Mouse (Mus musculus) heart, postnatal 36 days (tissue): Measurements from ENCODE around the gene Kif5a. TPM values are rescaled to one million over a fixed set of nuclear protein-coding genes. Genes with fewer than 3 reads are reported as not detected.

Source experiments
- DNase-seq, 2 experiments: peaks; one replicate each; pipeline ENCODE4 v3.0.0; 2021 to 2022
- intact Hi-C: fragments of 180-260 bp; cut with DNase I; formaldehyde crosslinking; loops from one replicate; pipeline ENCODE4 v1.15.1; 2025
- total RNA-seq, 2 experiments: library from RNA; stranded (reverse); gene quantifications; 2 replicates each; pipeline ENCODE4 v1.2.3; 2021

Gene Kif5a
- total RNA-seq, 2 experiments from 2014 or later = 0.41 to 0.92 TPM

DNA sequence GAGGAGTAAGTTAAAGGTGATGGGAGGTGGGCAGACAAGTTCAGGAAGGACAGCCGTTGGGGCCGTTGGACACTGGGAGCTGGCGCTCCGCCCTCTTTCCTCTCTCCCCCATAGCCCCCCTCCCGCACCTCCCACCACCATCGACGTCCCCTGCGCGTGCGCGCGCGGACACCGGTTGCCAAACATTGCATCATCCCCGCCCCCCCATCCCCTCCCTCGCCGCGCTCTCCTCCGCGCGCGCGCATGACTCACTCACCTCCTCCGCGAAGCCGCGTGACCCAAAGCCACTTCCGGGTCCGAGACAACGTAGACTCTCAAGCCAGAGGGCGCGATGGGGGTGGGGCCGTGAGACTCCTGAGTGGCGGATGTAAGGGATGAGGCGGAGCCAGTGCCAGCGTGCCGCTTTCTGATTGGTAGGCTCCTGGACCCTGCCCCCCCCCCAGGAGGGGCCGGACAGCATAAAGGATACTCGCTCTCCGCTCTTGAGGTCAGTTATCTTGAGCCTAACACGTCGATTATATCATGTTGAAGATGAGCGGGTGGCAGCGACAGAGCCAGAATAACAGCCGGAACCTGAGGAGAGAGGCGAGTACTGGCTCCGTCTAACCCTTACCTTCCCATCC, 27.3 kb upstream of the Kif5a start:
- intact Hi-C loops = loop anchor here (5.0 kb wide), 1 partner anchor 802 kb away; the partner anchor contains the start of gene Baz2a
- DNase-seq = peak; percentile 99

DNA sequence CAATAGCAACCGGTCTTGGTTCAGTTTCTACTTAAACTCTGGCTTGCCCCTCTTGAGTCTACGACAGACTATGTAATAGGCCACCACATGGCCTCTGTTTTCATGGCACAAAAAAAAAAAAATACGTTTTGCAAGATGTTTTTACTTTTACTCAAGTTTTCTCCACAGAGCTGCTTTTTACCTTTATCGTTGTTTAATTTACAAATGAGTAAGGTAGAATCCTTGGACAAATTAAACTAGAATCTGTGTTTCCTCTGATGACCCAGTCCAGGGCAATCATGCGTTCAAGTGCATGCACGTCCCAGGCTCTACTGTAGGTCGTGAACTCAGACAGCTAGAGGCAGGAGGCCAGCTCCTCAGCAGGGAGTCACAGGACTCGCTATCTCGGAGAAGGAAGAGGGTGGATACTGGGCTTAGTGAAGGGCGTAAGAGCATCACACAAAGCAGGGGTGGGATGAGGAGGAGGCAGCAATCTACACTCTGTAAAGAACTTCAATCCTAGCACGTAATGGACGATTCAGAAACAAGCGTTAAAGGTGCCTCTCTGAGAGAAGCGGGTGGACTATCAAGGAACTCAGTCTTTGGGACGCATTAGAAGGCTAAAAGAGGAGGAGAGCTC, 26.5 kb upstream of the Kif5a start:
- intact Hi-C loops = loop anchor here (5.0 kb wide), 2 partner anchors 378 to 803 kb away; partner anchors contain the start of genes Baz2a, Nab2 and Nemp1
- peak; percentile 66 to 75 for DNase-seq

DNA sequence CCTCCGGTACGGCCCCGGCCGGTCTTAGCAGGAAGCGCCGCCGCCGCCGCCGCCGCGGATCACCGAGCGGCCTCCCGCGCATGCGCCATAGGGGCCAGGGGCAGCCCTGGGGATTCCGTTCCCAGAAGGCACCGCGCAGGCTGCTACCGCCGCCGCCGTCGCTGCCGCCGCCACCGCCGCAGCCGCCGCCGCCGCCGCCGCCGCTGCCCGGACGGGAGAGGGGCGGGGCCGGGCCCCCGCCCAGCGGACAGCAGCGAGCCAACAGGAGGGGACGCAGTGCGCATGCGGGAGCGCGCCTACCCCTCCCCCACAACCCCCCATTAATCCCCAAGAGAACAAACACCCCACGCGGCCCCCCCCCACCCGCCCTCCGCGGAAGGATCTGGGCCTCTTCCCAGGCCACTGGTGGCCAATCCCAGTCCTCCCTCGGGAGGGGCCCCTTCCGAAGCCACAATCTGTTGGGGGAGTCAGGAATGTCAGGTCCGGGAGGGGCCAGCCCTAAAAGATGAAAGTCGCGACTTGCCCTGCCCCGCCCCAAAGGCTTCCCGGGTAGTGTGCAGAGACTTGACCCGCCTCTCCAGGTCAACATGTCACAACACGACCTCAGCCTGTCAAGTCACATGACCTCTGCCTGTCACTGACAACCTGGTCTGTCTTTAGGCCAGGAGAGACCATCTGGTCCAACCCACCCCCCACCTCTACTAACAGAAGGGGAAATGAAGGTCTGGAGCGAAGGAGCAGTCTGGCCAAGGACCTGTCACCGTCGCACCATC, 25.8 kb upstream of the Kif5a start, which contains the start of gene Mbd6:
Gene Mbd6, minus strand, starts transcription at position 219 of the 773 bp plus-strand sequence.
- peak; percentile 89 to 92 for DNase-seq
- intact Hi-C loops = loop anchor here (5.0 kb wide), 1 partner anchor 378 kb away; the partner anchor contains the start of genes Nab2 and Nemp1

DNA sequence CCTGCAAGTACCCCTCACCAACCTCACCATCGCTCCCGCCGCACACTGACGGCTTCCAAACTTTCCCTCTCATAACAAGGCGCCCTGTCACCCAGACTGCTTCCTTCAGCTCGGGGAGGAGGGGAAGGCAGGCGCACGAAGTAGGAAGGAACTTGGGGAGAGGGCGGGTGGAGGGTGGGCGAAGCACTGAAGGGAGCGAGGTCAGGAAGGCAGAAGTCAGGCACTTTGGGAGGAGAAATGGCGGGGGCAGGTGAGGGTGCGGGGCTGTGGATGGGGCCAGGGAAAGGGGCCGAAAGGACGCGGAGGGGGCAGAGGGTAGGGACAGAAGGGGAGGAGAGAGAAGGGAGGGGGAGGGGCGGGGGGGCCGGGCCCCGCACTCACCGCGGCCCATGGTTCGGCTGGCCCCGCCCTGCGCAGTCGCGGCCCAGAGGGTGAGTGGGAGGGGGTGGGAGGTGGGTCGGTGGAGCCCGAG, 25.2 kb upstream of the Kif5a start:
- peak in 1 of 2 experiments; percentile 62 for DNase-seq
- intact Hi-C loops = loop anchor here (5.0 kb wide), 1 partner anchor 379 kb away; the partner anchor contains the start of genes Nab2 and Nemp1

DNA sequence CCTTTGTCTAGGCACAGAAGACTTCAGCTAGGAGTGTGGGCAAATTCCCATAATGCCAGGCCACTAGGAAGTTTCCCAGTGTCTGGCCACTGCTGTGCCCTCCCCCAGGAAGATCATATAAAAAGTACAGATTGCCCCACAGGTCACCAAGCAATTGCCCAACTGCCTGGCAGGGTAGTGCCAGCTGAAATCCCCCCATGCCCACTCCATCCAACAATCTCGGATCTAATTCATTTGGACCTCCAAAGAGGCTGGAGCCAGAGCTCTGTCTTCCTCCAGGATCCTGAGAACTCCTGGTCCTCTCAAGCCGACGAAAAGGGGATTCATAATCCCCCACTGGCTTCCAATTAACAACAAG, 24.8 kb upstream of the Kif5a start:
- no peak for DNase-seq
- intact Hi-C loops = loop anchor here (1.0 to 5.0 kb wide), 2 partner anchors 20 to 379 kb away; partner anchors contain the start of genes Nab2 and Nemp1

DNA sequence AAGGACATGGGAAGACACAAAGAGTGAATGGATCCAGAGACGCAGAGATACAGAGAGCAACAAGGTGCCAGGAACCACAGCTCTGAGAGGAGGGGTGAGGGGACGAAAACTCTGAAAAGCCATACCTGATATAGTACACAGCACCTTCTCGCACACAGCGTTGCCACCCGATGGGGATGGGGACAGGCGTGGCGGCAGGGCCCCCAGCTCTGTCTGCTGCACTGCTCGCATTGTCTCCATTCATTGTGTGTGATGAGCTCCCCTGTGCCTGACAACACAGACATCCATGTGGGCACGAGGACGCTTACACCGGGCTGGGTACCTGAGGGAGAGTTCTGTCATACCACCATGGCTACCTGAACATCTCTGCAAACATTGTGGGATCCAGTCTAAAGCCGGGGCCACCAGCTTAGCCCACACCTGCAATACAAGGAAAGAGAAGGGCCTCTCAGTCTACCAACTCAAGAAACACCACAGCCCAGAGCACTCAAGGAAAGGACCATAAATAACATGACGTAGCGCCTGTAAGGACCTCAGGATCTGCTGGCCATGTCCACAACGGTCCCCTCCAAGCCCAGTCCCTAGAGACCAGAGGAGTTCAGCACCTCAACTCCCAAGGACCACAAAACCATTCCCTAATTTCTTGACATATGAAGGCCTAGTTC, 24.3 kb upstream of the Kif5a start:
- intact Hi-C loops = loop anchor here (1.0 to 5.0 kb wide), 2 partner anchors 19 to 380 kb away; partner anchors contain the start of genes Nab2 and Nemp1

DNA sequence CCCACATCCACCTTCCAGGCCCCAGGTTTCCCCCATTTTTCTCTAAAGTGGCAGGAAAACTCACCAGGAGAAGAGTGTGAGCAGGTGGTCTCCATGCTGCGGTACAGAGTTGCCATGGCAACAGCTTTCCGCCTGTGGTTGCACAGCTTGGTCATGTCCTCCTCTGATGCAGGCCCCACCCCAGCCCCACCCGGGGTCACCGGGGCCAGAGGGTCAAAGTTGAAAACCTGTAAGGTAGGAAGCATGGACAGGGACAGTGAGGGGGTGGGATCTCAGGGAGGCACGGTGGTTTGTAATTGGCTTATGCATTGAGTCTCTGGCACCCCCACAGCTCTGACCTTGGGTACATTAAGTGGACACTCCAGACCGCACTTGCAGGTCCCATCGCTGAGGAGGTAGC, 23.6 kb upstream of the Kif5a start:
- DNase-seq = no peak
- intact Hi-C loops = loop anchor here (1.0 to 5.0 kb wide), 2 partner anchors 18 to 381 kb away; partner anchors contain the start of genes Nab2 and Nemp1

More for the DNA sequence above, 24.3 kb upstream of the Kif5a start:
- no peak for DNase-seq

DNA sequence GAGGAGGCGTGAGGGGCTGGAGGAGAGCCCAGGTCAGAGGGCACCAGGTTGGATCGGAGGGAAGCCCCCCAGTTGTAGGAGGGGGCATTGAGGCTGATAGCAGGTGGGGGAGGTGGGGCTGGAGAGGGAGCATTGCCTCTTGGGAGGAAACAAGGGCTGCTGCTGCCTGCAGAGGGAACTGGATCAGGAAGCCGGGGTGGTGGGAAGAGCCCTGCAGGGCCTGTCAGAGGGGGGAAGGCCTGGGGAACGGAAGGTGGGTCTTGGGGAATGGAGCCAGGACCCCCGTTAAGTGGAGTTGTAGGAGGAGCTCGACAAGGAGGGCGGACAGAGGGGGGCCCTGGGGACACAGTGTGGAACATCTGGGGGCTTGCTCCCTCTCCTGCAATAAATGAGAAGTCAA, 23.0 kb upstream of the Kif5a start:
- intact Hi-C loops = loop anchor here (5.0 kb wide), 1 partner anchor 381 kb away; the partner anchor contains the start of genes Nab2 and Nemp1
- no peak for DNase-seq

DNA sequence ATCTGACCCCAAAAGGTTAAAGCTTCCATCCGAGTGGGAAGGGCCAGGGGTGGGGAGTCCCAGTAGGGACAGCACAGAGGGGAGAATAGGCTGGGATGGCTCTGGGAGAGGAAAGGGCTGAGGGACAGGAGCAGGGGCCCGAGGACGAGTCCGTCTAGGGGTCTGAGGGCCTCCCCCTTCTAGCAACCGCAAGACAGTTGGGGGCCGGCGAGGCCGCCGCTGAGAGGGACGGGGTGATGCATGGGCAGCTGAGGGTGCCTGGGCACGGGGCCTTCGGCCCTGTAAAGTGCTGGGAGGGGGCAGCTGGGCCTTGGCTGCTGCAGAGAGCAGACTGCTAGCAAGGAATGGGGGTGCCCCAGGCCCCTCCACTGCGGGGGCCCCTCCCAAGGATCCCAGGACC, 22.5 kb upstream of the Kif5a start:
- intact Hi-C loops = loop anchor here (5.0 kb wide), 1 partner anchor 382 kb away; the partner anchor contains the start of genes Nab2 and Nemp1
- no peak for DNase-seq

DNA sequence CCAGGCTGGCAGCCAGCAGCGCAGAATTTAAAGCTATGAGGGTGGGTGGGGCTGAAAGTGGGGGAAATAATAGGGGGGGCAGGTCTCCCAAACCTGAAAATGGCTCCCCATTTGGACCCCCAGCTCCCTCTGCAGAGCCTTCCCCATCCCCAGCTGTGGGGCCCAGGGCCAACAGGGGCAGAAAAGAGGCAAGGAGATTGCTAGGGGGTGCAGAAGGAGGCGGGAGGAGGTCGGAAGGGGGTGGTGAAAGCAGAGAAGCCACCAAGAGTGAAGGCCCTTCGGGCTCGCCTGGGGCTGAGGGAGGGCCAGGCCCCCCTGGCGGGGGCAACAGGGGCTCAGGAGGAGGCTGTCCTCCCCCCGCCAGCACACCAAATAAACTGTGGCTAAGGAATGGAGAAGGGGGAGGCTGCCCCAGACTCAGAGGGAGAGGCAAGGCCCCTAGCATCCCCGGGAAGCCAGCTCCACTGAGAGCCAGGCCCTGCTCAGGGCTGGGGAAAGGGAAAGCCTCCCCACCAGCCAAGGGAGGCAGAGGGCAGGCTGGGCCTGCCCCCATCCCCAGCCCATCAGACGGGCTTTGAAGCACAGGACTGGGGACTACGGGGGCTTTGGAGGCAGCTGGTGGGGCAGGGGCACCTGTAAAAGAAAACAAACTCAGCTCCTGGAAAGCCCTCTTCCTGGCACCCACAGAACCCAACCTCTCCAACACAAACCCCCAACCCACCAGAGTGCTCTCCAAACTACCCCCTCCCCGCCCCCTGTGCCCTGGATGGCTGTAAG, 21.8 kb upstream of the Kif5a start:
- intact Hi-C loops = loop anchor here (5.0 kb wide), 1 partner anchor 382 kb away; the partner anchor contains the start of genes Nab2 and Nemp1
- no peak for DNase-seq

DNA sequence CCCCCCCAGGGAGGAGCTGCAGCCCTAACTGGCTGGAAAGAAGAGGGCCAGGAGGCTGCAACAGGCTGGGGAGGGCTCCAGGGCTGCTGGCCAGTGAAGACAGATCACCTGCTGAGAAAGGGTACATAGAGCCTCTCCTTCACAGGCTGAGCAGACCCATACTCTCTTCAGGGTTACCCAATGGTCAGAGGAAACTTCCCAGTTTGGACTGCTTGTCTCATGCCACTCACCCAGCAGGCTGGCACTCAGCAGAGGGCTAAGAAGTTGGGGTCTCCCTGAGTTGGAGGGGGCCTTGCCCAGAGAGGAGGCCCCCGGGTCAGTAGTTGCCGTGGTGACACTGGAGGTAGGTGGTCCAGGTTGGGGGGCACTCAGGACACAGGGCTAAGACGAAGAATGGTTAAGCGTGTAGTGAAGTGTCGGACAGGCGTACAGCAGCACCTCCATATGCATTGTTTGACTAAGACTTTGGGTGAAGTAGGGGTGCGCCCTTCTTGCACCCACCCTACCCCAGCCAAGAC, 21.0 kb upstream of the Kif5a start:
- no peak for DNase-seq
- intact Hi-C loops = no loop called here

DNA sequence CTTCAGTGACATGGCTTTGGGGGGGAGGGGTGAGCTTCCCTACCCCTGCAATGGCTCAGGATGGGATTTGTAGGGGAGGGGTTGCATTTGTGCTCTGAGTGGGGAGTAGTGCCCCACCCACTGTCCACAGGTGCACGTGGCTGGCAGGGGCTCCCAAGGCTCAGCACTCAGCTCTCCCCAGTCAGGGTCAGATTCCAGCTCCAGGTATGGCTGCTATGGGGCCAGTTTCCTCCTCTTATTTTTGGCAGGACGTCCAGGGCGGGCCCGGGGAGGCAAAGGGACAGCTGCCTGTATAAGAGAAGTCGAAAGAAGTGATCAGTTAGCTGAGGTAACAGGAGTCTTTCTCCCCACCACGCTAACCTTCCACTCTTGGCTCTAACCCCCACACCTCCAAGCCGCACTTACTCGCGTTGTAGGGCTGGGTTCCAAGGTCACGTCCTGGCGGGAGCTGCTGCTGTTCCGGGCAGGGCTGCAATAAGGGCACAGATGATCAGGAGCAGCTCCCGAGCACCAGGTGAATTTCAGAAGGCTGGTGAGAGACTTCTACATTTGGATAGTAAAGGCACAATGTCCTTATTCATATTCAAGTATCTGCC, 19.6 kb upstream of the Kif5a start:
- intact Hi-C loops = no loop called here
- DNase-seq = no peak

DNA sequence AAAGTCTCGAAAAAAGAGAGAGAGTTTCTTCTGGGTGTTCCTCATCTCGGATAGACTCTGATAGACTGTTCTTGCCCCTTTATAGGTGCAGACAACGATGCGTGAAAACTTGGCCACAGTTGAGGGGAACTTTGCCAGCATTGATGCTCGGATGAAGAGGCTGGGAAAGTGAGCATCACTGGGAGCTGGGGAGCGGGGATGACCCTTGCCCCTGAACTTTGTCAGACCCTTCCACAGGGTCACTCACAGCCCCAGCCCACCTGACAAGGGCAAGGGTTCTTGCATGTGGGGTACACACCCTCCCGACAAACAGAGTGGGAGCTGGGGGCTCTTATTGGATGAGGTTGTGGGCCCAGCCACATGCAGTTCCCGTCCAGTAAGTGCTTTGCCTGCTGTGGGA, 18.2 kb upstream of the Kif5a start:
- no peak for DNase-seq
- intact Hi-C loops = no loop called here

DNA sequence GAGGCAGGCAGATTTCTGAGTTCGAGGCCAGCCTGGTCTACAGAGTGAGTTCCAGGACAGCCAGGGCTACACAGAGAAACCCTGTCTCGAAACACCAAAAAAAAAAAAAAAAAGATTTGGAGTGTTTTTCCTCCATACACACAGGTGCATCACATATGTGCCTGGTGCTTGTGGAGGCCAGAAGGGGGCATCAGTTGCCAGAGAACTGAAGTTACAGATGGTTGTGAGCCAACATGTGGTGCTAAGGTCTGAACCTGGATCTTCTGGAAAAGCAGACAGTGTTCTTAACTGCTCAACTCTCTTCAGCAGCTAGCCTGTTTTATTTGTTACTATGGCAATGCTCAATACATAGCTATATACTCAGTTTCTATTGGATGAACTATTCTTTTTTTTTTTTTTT, 16.6 kb upstream of the Kif5a start:
- intact Hi-C loops = no loop called here
- no peak for DNase-seq

DNA sequence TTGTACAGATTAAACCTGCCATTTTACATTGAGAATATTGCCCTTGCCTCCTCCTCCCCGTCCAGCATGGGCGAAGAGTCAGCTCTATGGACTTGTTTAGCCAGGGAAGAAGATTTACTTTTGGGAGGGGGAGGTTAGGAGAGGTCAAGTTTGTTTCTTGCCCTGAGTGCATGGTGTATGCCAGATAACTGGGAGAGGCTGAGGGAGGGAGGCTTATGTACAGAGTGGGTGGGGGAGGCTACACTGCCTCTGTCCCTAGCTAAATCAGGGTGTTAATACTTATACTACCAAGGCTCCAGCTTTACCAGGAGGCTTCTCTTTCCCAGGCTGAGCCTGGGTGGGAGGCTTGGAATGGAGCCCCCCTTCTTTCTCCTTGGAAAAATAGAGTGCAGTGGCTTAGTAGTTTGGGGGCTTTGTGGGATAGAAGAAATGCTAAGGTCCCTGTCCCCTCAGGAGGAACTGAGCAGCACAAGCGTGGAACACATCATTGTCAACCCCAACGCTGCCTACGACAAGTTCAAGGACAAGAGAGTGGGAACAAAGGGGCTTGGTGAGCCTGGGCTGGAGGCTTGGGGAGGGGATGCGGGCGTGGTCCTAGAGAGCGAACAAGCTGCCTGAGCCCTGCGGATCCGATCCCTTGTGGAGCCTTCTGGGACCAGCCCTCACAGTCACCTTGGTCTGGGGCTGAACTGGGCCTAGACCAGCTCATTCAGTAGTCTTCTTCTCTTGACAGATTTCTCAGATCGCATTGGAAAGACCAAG, 11.3 kb upstream of the Kif5a start:
- intact Hi-C loops = no loop called here
- DNase-seq = no peak

DNA sequence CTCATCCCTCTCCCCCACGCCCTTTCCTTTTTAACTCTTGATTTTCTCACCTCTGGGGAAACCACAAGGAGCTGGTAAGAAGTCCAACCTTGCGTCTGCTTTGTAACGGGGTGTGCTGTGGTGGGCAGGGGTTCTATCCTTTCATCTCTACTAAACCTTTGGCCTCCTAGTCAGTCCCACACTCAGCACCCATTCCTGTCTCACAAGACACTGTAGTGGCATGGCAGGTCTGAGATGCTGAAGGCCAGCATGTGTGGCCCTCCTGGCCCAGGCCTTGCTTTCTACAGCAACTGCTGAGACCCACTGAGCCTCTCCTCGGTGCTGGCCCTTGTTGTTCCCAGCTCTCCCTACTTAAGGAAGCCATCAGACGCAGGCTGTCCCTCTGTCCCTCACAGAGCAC, 9.2 kb upstream of the Kif5a start:
- intact Hi-C loops = no loop called here
- DNase-seq = no peak

DNA sequence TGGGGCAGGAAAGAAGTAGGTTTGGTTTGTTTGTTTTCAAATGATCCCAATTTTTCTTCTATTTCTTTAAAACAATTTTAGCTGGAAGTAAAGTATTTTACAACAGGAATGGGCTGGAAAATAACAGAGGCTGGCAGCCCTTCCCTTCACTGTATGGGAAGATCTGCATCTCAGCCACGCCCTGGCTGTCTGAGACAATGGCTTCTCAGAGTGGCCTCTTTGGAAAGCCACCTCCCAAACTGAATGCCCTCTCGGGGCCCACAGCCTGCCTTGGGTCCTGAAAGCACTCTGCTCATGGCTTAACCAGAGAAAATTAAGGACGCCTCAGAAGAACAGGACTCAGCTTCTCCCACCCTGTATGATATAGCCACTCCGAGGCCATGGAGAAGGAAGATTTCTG, 6.7 kb upstream of the Kif5a start:
- intact Hi-C loops = loop anchor here (10.0 kb wide), 1 partner anchor 365 kb away; the partner anchor contains the start of gene Atp23
- DNase-seq = no peak

DNA sequence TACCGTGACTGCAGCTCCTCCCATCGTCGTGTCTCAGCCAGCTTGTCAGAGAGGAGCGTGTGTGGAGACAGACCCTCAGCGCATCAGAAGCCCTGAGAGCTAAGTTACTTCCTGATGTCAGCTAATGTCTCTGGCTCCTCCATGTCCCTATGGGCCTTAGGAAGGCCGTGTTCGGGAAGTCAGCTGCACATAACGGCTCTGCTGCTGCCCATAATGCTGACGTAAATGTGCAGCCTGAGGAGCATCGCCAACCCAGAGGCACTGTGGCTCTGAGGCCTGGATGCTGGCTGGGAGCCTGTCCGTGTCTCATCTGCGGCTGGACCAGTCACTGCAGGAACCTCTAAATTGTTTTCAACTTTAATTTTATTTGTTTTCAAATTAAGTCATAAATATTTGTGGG, 5.9 kb upstream of the Kif5a start:
- intact Hi-C loops = loop anchor here (10.0 kb wide), 1 partner anchor 364 kb away; the partner anchor contains the start of gene Atp23
- no peak for DNase-seq
